Mouse (Mus musculus): Measurements from ENCODE around the gene Syt12. TPM values are rescaled to one million over a fixed set of nuclear protein-coding genes. Genes with fewer than 3 reads are reported as not detected.
"Not testable (repeated sequence)": the region's sequence is repeated elsewhere in the genome, so short reads cannot be mapped to it uniquely, and the experiment has no call there.

Gene Syt12
- polyA plus RNA-seq, 1 experiment = 1.4 TPM

DNA sequence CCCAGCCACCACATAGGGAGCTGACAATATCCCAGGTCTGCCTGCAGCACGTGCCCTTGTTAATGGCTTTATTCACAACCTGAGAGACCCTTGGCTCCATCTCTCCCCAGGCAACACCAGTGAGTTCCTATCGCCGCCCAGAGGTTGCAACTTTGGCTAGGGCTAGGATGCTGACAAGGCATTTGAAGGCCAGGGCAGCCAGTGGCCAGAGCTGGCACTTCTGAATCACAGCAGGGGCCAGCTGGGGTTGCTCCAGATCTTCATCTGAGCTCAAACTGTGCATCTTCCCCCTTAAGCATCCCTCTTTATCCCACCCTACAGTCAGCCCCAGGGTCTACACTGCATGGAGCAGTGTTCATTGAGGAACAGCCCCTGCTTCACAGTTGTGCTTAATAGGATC, 2.5 kb downstream of the Syt12 start:
- Histone ChIP-seq H3K4me3 (ENCODE audit: insufficient read depth, low read length) (no peak overlapping the region), H3K4me1 (ENCODE audit: control insufficient read depth, insufficient read depth, low read length) (no peaks in the 10 kb centered on the region), H3K27ac (ENCODE audit: insufficient read depth, low read length) (no peak overlapping the region)
- TF ChIP-seq POLR2A (IDR thresholded peaks at IDR 0.05; ENCODE audit: low read depth, low read length) (no peak), CTCF (IDR thresholded peaks at IDR 0.05; ENCODE audit: borderline replicate concordance, insufficient read depth, low read length) (no peak)

DNA sequence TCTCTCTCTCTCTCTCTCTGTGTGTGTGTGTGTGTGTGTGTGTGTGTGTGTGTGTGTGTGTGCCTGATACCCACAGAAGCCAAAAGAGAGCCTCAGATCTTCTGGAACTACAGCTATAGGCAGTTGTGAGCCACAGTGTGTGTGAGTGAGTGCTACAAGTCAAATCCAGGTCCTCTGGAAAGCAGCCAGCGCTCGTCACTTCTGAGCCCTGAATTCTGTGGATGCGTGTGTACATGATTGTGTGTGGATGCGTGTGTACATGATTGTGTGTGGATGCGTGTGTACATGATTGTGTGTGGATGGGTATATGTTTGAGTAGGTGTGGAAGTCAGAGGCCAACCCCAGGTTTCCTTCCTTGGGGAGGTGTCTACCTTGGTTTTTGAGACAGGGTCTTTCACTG, 3.7 kb downstream of the Syt12 start:
- no peak overlapping the region for H3K27ac ChIP-seq (ENCODE audit: insufficient read depth, low read length)
- no peak overlapping the region for H3K4me3 ChIP-seq (ENCODE audit: insufficient read depth, low read length)
- H3K4me1 ChIP-seq (ENCODE audit: control insufficient read depth, insufficient read depth, low read length) = no peaks in the 10 kb centered on the region
- TF ChIP-seq CTCF (IDR thresholded peaks at IDR 0.05; ENCODE audit: borderline replicate concordance, insufficient read depth, low read length) (no peak), POLR2A (IDR thresholded peaks at IDR 0.05; ENCODE audit: low read depth, low read length) (no peak)

DNA sequence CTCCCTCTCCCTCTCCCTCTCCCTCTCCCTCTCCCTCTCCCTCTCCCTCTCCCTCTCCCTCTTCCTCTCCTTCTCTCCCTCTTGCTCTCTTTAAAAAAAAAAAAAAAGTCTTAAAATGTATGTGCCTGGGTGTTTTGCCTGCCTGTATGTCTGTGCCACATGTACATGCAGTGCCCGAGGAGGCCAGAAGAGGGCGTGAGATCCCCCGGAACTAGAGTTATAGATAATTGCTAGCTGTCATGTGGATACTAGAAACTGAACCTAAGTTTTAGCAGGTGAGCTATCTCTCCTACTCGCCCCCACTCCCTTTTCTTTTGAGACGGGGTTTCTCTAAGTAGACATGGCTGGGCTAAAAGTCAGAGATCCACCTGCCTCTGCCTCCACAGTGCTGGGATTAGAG, 8.9 kb downstream of the Syt12 start:
- H3K4me3 ChIP-seq (ENCODE audit: insufficient read depth, low read length) = no peak overlapping the region
- TF ChIP-seq CTCF (IDR thresholded peaks at IDR 0.05; ENCODE audit: borderline replicate concordance, insufficient read depth, low read length) = no peak
- TF ChIP-seq POLR2A (IDR thresholded peaks at IDR 0.05; ENCODE audit: low read depth, low read length) = no peak
- no peak overlapping the region for H3K27ac ChIP-seq (ENCODE audit: insufficient read depth, low read length)

DNA sequence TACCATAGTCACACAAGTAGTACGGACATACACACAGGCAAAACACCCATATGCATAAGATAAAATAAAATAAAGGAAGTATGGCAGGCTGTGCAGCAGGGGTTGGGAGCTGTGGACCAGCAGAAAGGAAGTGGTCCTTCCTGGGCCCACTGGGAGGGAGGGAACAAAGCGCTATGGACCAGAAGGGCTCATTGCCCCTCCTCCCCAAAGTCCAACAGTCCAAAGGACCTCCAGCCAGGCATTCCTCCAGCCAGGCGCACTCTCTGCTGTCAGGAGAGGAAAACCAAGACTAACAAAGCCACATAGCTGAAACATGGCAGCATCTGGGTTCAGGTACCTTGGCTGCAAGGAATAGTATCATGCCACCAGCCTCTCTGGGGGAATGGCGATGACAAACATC, 12.6 kb downstream of the Syt12 start:
- Histone ChIP-seq H3K4me1 (ENCODE audit: control insufficient read depth, insufficient read depth, low read length) (no peaks in the 10 kb centered on the region), H3K27ac (ENCODE audit: insufficient read depth, low read length) (no peak overlapping the region), H3K4me3 (ENCODE audit: insufficient read depth, low read length) (no peak overlapping the region)
- TF ChIP-seq CTCF (IDR thresholded peaks at IDR 0.05; ENCODE audit: borderline replicate concordance, insufficient read depth, low read length) = no peak
- no peak for TF ChIP-seq POLR2A (IDR thresholded peaks at IDR 0.05; ENCODE audit: low read depth, low read length)

More for the DNA sequence above, 8.9 kb downstream of the Syt12 start:
- no peaks in the 10 kb centered on the region for H3K4me1 ChIP-seq (ENCODE audit: control insufficient read depth, insufficient read depth, low read length)

GRCm38 (mm10) chr19:4461981-4462380, 15.3 kb downstream of the Syt12 start:
- H3K4me1 ChIP-seq (ENCODE audit: control insufficient read depth, insufficient read depth, low read length) = 0 out of 2 replicates have a peak, but pooled peaks cover 4% of the 10 kb centered on the region
- no peak overlapping the region for H3K27ac ChIP-seq (ENCODE audit: insufficient read depth, low read length)
- TF ChIP-seq CTCF (IDR thresholded peaks at IDR 0.05; ENCODE audit: borderline replicate concordance, insufficient read depth, low read length) = no peak
- TF ChIP-seq POLR2A (IDR thresholded peaks at IDR 0.05; ENCODE audit: low read depth, low read length) = no peak
- H3K4me3 ChIP-seq (ENCODE audit: insufficient read depth, low read length) = no peak overlapping the region

- H3K27ac ChIP-seq (ENCODE audit: insufficient read depth, low read length) = no peak overlapping the region
- H3K4me1 ChIP-seq (ENCODE audit: control insufficient read depth, insufficient read depth, low read length) = peaks cover 8% of the 10 kb centered on the region; the same call in 1 of the 2 replicates
- H3K4me3 ChIP-seq (ENCODE audit: insufficient read depth, low read length) = no peak overlapping the region
- TF ChIP-seq POLR2A (IDR thresholded peaks at IDR 0.05; ENCODE audit: low read depth, low read length) = no peak
- no peak for TF ChIP-seq CTCF (IDR thresholded peaks at IDR 0.05; ENCODE audit: borderline replicate concordance, insufficient read depth, low read length)
Observed at GRCm38 (mm10) chr19:4456227-4456626, 21.0 kb downstream of the Syt12 start.

- H3K4me1 ChIP-seq (ENCODE audit: control insufficient read depth, insufficient read depth, low read length) = peaks cover 8% of the 10 kb centered on the region; the same call in 1 of the 2 replicates
- TF ChIP-seq POLR2A (IDR thresholded peaks at IDR 0.05; ENCODE audit: low read depth, low read length) (no peak), CTCF (IDR thresholded peaks at IDR 0.05; ENCODE audit: borderline replicate concordance, insufficient read depth, low read length) (no peak)
Observed at GRCm38 (mm10) chr19:4455071-4455800, 22.0 kb downstream of the Syt12 start.

GRCm38 (mm10) chr19:4454040-4454439, 23.2 kb downstream of the Syt12 start:
- not testable (repeated sequence) for H3K4me1 ChIP-seq (ENCODE audit: control insufficient read depth, insufficient read depth, low read length); H3K27ac ChIP-seq (ENCODE audit: insufficient read depth, low read length); H3K4me3 ChIP-seq (ENCODE audit: insufficient read depth, low read length)

More at GRCm38 (mm10) chr19:4455071-4455800, 22.0 kb downstream of the Syt12 start:
- H3K4me3 ChIP-seq (ENCODE audit: insufficient read depth, low read length) = no peak overlapping the region
- H3K27ac ChIP-seq (ENCODE audit: insufficient read depth, low read length) = no peak overlapping the region

- Histone ChIP-seq H3K4me1 (ENCODE audit: control insufficient read depth, insufficient read depth, low read length) (peaks cover 5% of the 10 kb centered on the region; the same call in 1 of the 2 replicates), H3K4me3 (ENCODE audit: insufficient read depth, low read length) (no peak overlapping the region), H3K27ac (ENCODE audit: insufficient read depth, low read length) (no peak overlapping the region)
- TF ChIP-seq CTCF (IDR thresholded peaks at IDR 0.05; ENCODE audit: borderline replicate concordance, insufficient read depth, low read length) (no peak), POLR2A (IDR thresholded peaks at IDR 0.05; ENCODE audit: low read depth, low read length) (no peak)
Observed at GRCm38 (mm10) chr19:4452525-4452924, 24.7 kb downstream of the Syt12 start.

DNA sequence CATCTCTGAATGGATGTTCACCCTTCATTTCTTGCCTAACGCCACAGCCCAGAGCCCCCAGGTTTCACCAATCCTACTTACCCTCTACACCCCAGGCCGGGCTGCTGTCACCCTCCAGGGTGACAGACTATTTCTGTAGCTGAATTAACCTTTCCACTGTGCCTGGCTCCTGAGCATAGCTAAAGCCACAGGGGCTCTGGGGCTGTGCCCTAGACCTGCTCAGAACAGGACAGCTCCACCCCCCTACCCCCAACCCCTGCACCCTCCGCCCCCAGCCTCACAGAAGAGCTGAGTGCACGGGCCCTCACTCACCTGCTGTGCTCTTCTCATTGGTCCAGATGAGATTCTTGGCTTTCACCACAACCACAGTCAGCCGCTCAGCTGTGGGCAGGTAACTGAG, 25.3 kb downstream of the Syt12 start:
- H3K4me3 ChIP-seq (ENCODE audit: insufficient read depth, low read length) = no peak overlapping the region
- H3K4me1 ChIP-seq (ENCODE audit: control insufficient read depth, insufficient read depth, low read length) = peaks cover 5% of the 10 kb centered on the region; the same call in 1 of the 2 replicates
- no peak overlapping the region for H3K27ac ChIP-seq (ENCODE audit: insufficient read depth, low read length)
- no peak for TF ChIP-seq POLR2A (IDR thresholded peaks at IDR 0.05; ENCODE audit: low read depth, low read length)
- TF ChIP-seq CTCF (IDR thresholded peaks at IDR 0.05; ENCODE audit: borderline replicate concordance, insufficient read depth, low read length) = no peak
